Mouse (Mus musculus) ES-CJ7 (cell line): Measurements from ENCODE around the gene Theg.

ENCODE experiments used
- DNase-seq: peaks from one replicate; pipeline ENCODE4 v3.0.0; 2011; ENCODE audit warnings: low read depth, low spot score

Theg gene

GRCm38 (mm10) chr10:79536461-79537080 is 50.6 kb downstream of the Theg start:
- DNase-seq = no peak

GRCm38 (mm10) chr10:79535431-79535830 is 51.7 kb downstream of the Theg start:
- DNase-seq = no peak

- no peak for DNase-seq
Measured at GRCm38 (mm10) chr10:79534426-79534825, 52.7 kb downstream of the Theg start.

GRCm38 (mm10) chr10:79533126-79533911 is 53.8 kb downstream of the Theg start, which contains the start of gene Plpp2:
Gene Plpp2, minus strand, starts transcription at chr10:79533796.
- DNase-seq = peak; percentile 76

GRCm38 (mm10) chr10:79532678-79533077 is 54.5 kb downstream of the Theg start:
- no peak for DNase-seq

GRCm38 (mm10) chr10:79531593-79531992 is 55.5 kb downstream of the Theg start:
- DNase-seq = no peak

- no peak for DNase-seq
Measured at GRCm38 (mm10) chr10:79530721-79531120, 56.4 kb downstream of the Theg start.

- no peak for DNase-seq
Measured at GRCm38 (mm10) chr10:79530241-79530640, 56.9 kb downstream of the Theg start.

- DNase-seq = no peak
Measured at GRCm38 (mm10) chr10:79528081-79528480, 59.0 kb downstream of the Theg start.

GRCm38 (mm10) chr10:79527453-79527845 is 59.7 kb downstream of the Theg start:
- no peak for DNase-seq

- no peak for DNase-seq
Measured at GRCm38 (mm10) chr10:79526661-79527452, 60.3 kb downstream of the Theg start.
